Mouse (Mus musculus): ENCODE measurements around the gene Lrrfip2.

Gene Lrrfip2

GRCm38 (mm10) chr9:111117126-111117642, at the start of gene Lrrfip2:
Lrrfip2 (plus strand) TSS chr9:111117592.
- DNase-seq = no peak

GRCm38 (mm10) chr9:111070546-111070961, 46.8 kb upstream of the Lrrfip2 start:
- peak; percentile 76 for DNase-seq

GRCm38 (mm10) chr9:111072175-111072574, 45.2 kb upstream of the Lrrfip2 start:
- peak; percentile 77 for DNase-seq

GRCm38 (mm10) chr9:111072971-111073370, 44.4 kb upstream of the Lrrfip2 start:
- DNase-seq = no peak

- no peak for DNase-seq
These were observed 39.6 kb upstream of the Lrrfip2 start for GRCm38 (mm10) chr9:111077745-111078144.

- DNase-seq = no peak
These were observed 36.6 kb upstream of the Lrrfip2 start for GRCm38 (mm10) chr9:111080801-111081200.

GRCm38 (mm10) chr9:111081765-111082164, 35.6 kb upstream of the Lrrfip2 start:
- DNase-seq = no peak

- DNase-seq = no peak
These were observed 32.1 kb upstream of the Lrrfip2 start for GRCm38 (mm10) chr9:111085329-111085728.

GRCm38 (mm10) chr9:111086137-111086536, 31.3 kb upstream of the Lrrfip2 start:
- DNase-seq = peak; percentile 36

GRCm38 (mm10) chr9:111086995-111087606, 30.3 kb upstream of the Lrrfip2 start:
- no peak for DNase-seq

- DNase-seq = no peak
These were observed 29.4 kb upstream of the Lrrfip2 start for GRCm38 (mm10) chr9:111087960-111088359.

- no peak for DNase-seq
These were observed 28.5 kb upstream of the Lrrfip2 start for GRCm38 (mm10) chr9:111088886-111089285.

- peak; percentile 66 for DNase-seq
These were observed 24.7 kb upstream of the Lrrfip2 start for GRCm38 (mm10) chr9:111092657-111093056.

- DNase-seq = peak; percentile 64
These were observed 24.3 kb upstream of the Lrrfip2 start for GRCm38 (mm10) chr9:111093094-111093493.

- DNase-seq = no peak
These were observed 22.8 kb upstream of the Lrrfip2 start for GRCm38 (mm10) chr9:111094626-111095025.

GRCm38 (mm10) chr9:111095710-111096109, 21.7 kb upstream of the Lrrfip2 start:
- no peak for DNase-seq

GRCm38 (mm10) chr9:111096419-111097326, 20.7 kb upstream of the Lrrfip2 start:
- DNase-seq = no peak

- DNase-seq = no peak
These were observed 19.8 kb upstream of the Lrrfip2 start for GRCm38 (mm10) chr9:111097543-111097942.

GRCm38 (mm10) chr9:111100406-111100805, 17.0 kb upstream of the Lrrfip2 start:
- DNase-seq = no peak

GRCm38 (mm10) chr9:111103293-111103692, 14.1 kb upstream of the Lrrfip2 start:
- no peak for DNase-seq

GRCm38 (mm10) chr9:111103893-111104292, 13.5 kb upstream of the Lrrfip2 start:
- DNase-seq = no peak

GRCm38 (mm10) chr9:111107863-111108262, 9.5 kb upstream of the Lrrfip2 start:
- DNase-seq = no peak

- DNase-seq = peak; percentile 89
These were observed 431 bp downstream of the Lrrfip2 start for GRCm38 (mm10) chr9:111117794-111118251.
